Mouse (Mus musculus) midbrain, embryonic 13.5 days (tissue): ENCODE measurements around the gene Lipn. TPM values are rescaled to one million over a fixed set of nuclear protein-coding genes. Genes with fewer than 3 reads are reported as not detected.

Experiments used
- ATAC-seq: fragments of 200-750 bp; cut with Nextera tagmentation; 2 replicates; pipeline ENCODE4 v1.8.0; 2017; ENCODE audit warnings: mild to moderate bottlenecking, moderate TSS enrichment, moderate library complexity
- H3K27ac ChIP-seq: fragments of 300-500 bp; sonication (generic); 2 replicates; pipeline ENCODE4 v1.5.1; 2015; ENCODE audit warnings: inconsistent platforms, mild to moderate bottlenecking, moderate library complexity
- H3K27me3 ChIP-seq: fragments of 300-500 bp; sonication (generic); 2 replicates; pipeline ENCODE4 v1.6.1; 2015; ENCODE audit warnings: mild to moderate bottlenecking, inconsistent platforms
- H3K36me3 ChIP-seq: fragments of 300-500 bp; sonication (generic); 2 replicates; pipeline ENCODE4 v1.6.1; 2015; ENCODE audit warnings: mild to moderate bottlenecking, inconsistent platforms
- H3K4me1 ChIP-seq: fragments of 300-500 bp; sonication (generic); replicated peaks from 2 replicates; pipeline ENCODE4 v1.6.1; 2015; ENCODE audit warnings: inconsistent platforms
- H3K4me2 ChIP-seq: fragments of 300-500 bp; sonication (generic); replicated peaks from 2 replicates; pipeline ENCODE4 v1.6.1; 2015; ENCODE audit warnings: moderate library complexity, mild to moderate bottlenecking, inconsistent platforms
- H3K4me3 ChIP-seq: fragments of 300-500 bp; sonication (generic); replicated peaks from 2 replicates; pipeline ENCODE4 v1.5.1; 2015; ENCODE audit warnings: mild to moderate bottlenecking, inconsistent platforms
- H3K9ac ChIP-seq: fragments of 300-500 bp; sonication (generic); replicated peaks from 2 replicates; pipeline ENCODE4 v1.6.1; 2015; ENCODE audit warnings: mild to moderate bottlenecking, inconsistent platforms
- H3K9me3 ChIP-seq: fragments of 300-500 bp; sonication (generic); 2 replicates; pipeline ENCODE4 v1.6.1; 2016; ENCODE audit warnings: mild to moderate bottlenecking, inconsistent platforms
- WGBS: fragments of 180-500 bp; shearing (Covaris S2); methylation state at CpG from one replicate; pipeline ENCODE4 v1.1.7; 2015; 5-methylcytosine and 5-hydroxymethylcytosine counted together
- polyA plus RNA-seq: library from polyadenylated mRNA; unstranded; fragments of >200 nt; fragmentation: Nextera tagmentation; extraction: Ambion mirVana; gene quantifications from 2 replicates; pipeline ENCODE4 v1.2.1, GENCODE M21; 2015

Lipn gene
- polyA plus RNA-seq, result not detected in 2 replicates

GRCm38 (mm10) chr19:34066779-34067472, at the start of gene Lipn:
Gene Lipn (plus strand): TSS chr19:34067358.
- no peaks in the 10 kb centered on the region for H3K27me3 ChIP-seq
- H3K4me2 ChIP-seq, result no peak within 1 kb of the TSS
- no peak for ATAC-seq
- 94% methylated on average over 9 of the region's 9 CpGs for WGBS
- H3K4me1 ChIP-seq, result no peaks in the 10 kb centered on the region
- no peak within 1 kb of the TSS for H3K27ac ChIP-seq
- no peak within 1 kb of the TSS for H3K9ac ChIP-seq
- H3K9me3 ChIP-seq, result no peaks in the 10 kb centered on the region
- no peaks in the 10 kb centered on the region for H3K36me3 ChIP-seq
- no peak within 1 kb of the TSS for H3K4me3 ChIP-seq

GRCm38 (mm10) chr19:34021440-34022172, 45.6 kb upstream of the Lipn start:
- Histone ChIP-seq H3K9me3 (no peaks in the 10 kb centered on the region), H3K4me2 (no peak overlapping the region), H3K27me3 (no peaks in the 10 kb centered on the region), H3K27ac (no peak overlapping the region), H3K4me1 (no peaks in the 10 kb centered on the region), H3K36me3 (no peaks in the 10 kb centered on the region), H3K4me3 (no peak overlapping the region), H3K9ac (no peak overlapping the region)
- no peak for ATAC-seq
- 89% methylated on average over 11 of the region's 11 CpGs for WGBS

- Histone ChIP-seq H3K9ac (no peak overlapping the region), H3K36me3 (no peaks in the 10 kb centered on the region), H3K4me2 (no peak overlapping the region), H3K27ac (no peak overlapping the region), H3K4me1 (no peaks in the 10 kb centered on the region), H3K27me3 (no peaks in the 10 kb centered on the region), H3K4me3 (no peak overlapping the region), H3K9me3 (no peaks in the 10 kb centered on the region)
- 53% methylated on average over 3 of the region's 3 CpGs for WGBS
- no peak for ATAC-seq
These were observed 44.4 kb upstream of the Lipn start for GRCm38 (mm10) chr19:34022759-34023158.

GRCm38 (mm10) chr19:34039731-34040130, 27.4 kb upstream of the Lipn start:
- H3K4me3 ChIP-seq, result no peak overlapping the region
- WGBS, result 77% methylated on average over 1 of the region's 1 CpGs

GRCm38 (mm10) chr19:34043008-34043407, 24.1 kb upstream of the Lipn start:
- no peak overlapping the region for H3K4me2 ChIP-seq
- no peak for ATAC-seq
- WGBS, result 56% methylated on average over 6 of the region's 6 CpGs
- H3K4me1 ChIP-seq, result no peaks in the 10 kb centered on the region
- H3K9ac ChIP-seq, result no peak overlapping the region
- H3K27me3 ChIP-seq, result no peaks in the 10 kb centered on the region
- H3K4me3 ChIP-seq, result no peak overlapping the region
- no peaks in the 10 kb centered on the region for H3K9me3 ChIP-seq
- no peak overlapping the region for H3K27ac ChIP-seq
- H3K36me3 ChIP-seq, result no peaks in the 10 kb centered on the region

More at GRCm38 (mm10) chr19:34039731-34040130, 27.4 kb upstream of the Lipn start:
- Histone ChIP-seq H3K9ac (no peak overlapping the region), H3K9me3 (no peaks in the 10 kb centered on the region), H3K36me3 (no peaks in the 10 kb centered on the region), H3K27me3 (no peaks in the 10 kb centered on the region), H3K4me2 (no peak overlapping the region), H3K4me1 (no peaks in the 10 kb centered on the region), H3K27ac (no peak overlapping the region)
- ATAC-seq, result no peak

- ATAC-seq, result no peak
- H3K36me3 ChIP-seq, result no peaks in the 10 kb centered on the region
- H3K27ac ChIP-seq, result no peak overlapping the region
- H3K4me2 ChIP-seq, result no peak overlapping the region
- no peak overlapping the region for H3K4me3 ChIP-seq
- no peak overlapping the region for H3K9ac ChIP-seq
- H3K4me1 ChIP-seq, result no peaks in the 10 kb centered on the region
- WGBS, result 92% methylated on average over 3 of the region's 3 CpGs
- no peaks in the 10 kb centered on the region for H3K9me3 ChIP-seq
- no peaks in the 10 kb centered on the region for H3K27me3 ChIP-seq
These were observed 17.7 kb upstream of the Lipn start for GRCm38 (mm10) chr19:34049371-34050039.

GRCm38 (mm10) chr19:34051502-34051901, 15.7 kb upstream of the Lipn start:
- H3K4me1 ChIP-seq, result no peaks in the 10 kb centered on the region
- no peak overlapping the region for H3K9ac ChIP-seq
- no peaks in the 10 kb centered on the region for H3K27me3 ChIP-seq
- ATAC-seq, result no peak
- no peak overlapping the region for H3K4me2 ChIP-seq
- no peaks in the 10 kb centered on the region for H3K36me3 ChIP-seq
- no peak overlapping the region for H3K4me3 ChIP-seq
- 81% methylated on average over 3 of the region's 3 CpGs for WGBS
- no peaks in the 10 kb centered on the region for H3K9me3 ChIP-seq
- no peak overlapping the region for H3K27ac ChIP-seq

GRCm38 (mm10) chr19:34063547-34063946, 3.6 kb upstream of the Lipn start:
- H3K9ac ChIP-seq, result no peak overlapping the region
- H3K36me3 ChIP-seq, result no peaks in the 10 kb centered on the region
- no peaks in the 10 kb centered on the region for H3K9me3 ChIP-seq
- H3K4me2 ChIP-seq, result no peak overlapping the region
- H3K27me3 ChIP-seq, result no peaks in the 10 kb centered on the region
- H3K27ac ChIP-seq, result no peak overlapping the region
- no peak overlapping the region for H3K4me3 ChIP-seq
- no peaks in the 10 kb centered on the region for H3K4me1 ChIP-seq
- 49% methylated on average over 1 of the region's 1 CpGs for WGBS
- ATAC-seq, result no peak

GRCm38 (mm10) chr19:34064059-34064458, 3.1 kb upstream of the Lipn start:
- Histone ChIP-seq H3K4me2 (no peak overlapping the region), H3K4me3 (no peak overlapping the region), H3K9me3 (no peaks in the 10 kb centered on the region), H3K9ac (no peak overlapping the region), H3K27me3 (no peaks in the 10 kb centered on the region), H3K4me1 (no peaks in the 10 kb centered on the region), H3K36me3 (no peaks in the 10 kb centered on the region), H3K27ac (no peak overlapping the region)
- no peak for ATAC-seq
- WGBS, result 91% methylated on average over 4 of the region's 4 CpGs

- no peak for ATAC-seq
- H3K27me3 ChIP-seq, result no peaks in the 10 kb centered on the region
These were observed 7.1 kb downstream of the Lipn start for GRCm38 (mm10) chr19:34074239-34074638.

GRCm38 (mm10) chr19:34078130-34078529, 11.0 kb downstream of the Lipn start:
- WGBS, result 78% methylated on average over 2 of the region's 2 CpGs
- no peaks in the 10 kb centered on the region for H3K9me3 ChIP-seq
- H3K36me3 ChIP-seq, result no peaks in the 10 kb centered on the region
- H3K27me3 ChIP-seq, result no peaks in the 10 kb centered on the region
- H3K4me2 ChIP-seq, result no peak overlapping the region
- no peak overlapping the region for H3K4me3 ChIP-seq
- no peak for ATAC-seq
- no peak overlapping the region for H3K27ac ChIP-seq
- H3K9ac ChIP-seq, result no peak overlapping the region
- H3K4me1 ChIP-seq, result no peaks in the 10 kb centered on the region

More at GRCm38 (mm10) chr19:34074239-34074638, 7.1 kb downstream of the Lipn start:
- no peaks in the 10 kb centered on the region for H3K36me3 ChIP-seq
- no peak overlapping the region for H3K27ac ChIP-seq
- no peak overlapping the region for H3K4me2 ChIP-seq
- H3K9me3 ChIP-seq, result no peaks in the 10 kb centered on the region
- no peak overlapping the region for H3K4me3 ChIP-seq
- no peak overlapping the region for H3K9ac ChIP-seq
- H3K4me1 ChIP-seq, result no peaks in the 10 kb centered on the region

- H3K4me2 ChIP-seq, result no peak overlapping the region
- no peaks in the 10 kb centered on the region for H3K4me1 ChIP-seq
- H3K27ac ChIP-seq, result no peak overlapping the region
- H3K27me3 ChIP-seq, result no peaks in the 10 kb centered on the region
- no peak for ATAC-seq
- WGBS, result 89% methylated on average over 3 of the region's 3 CpGs
- H3K9me3 ChIP-seq, result no peaks in the 10 kb centered on the region
- no peak overlapping the region for H3K4me3 ChIP-seq
- H3K36me3 ChIP-seq, result no peaks in the 10 kb centered on the region
- H3K9ac ChIP-seq, result no peak overlapping the region
These were observed 22.0 kb downstream of the Lipn start for GRCm38 (mm10) chr19:34089011-34089680.
